Mouse (Mus musculus): Measurements from ENCODE around the gene Gm32802. TPM values are rescaled to one million over a fixed set of nuclear protein-coding genes. Genes with fewer than 3 reads are reported as not detected.
"Not testable (repeated sequence)": the region's sequence is repeated elsewhere in the genome, so short reads cannot be mapped to it uniquely, and the experiment has no call there.

Gene Gm32802
- polyA plus RNA-seq, 1 experiment, result not detected

GRCm38 (mm10) chr10:118283016-118283415, 24.5 kb downstream of the Gm32802 start:
- DNase-seq; H3K4me3 ChIP-seq (ENCODE audit: control insufficient read depth, insufficient read depth, low read length); H3K27ac ChIP-seq (ENCODE audit: control insufficient read depth, insufficient read depth, low read length); H3K4me1 ChIP-seq (replicated peaks; ENCODE audit: control insufficient read depth, insufficient read depth, low read length); H3K36me3 ChIP-seq (ENCODE audit: control insufficient read depth, insufficient read depth, low read length); H3K27me3 ChIP-seq (ENCODE audit: control insufficient read depth, insufficient read depth, low read length): not testable (repeated sequence)
- WGBS, result 28% methylated on average over 3 of the region's 5 CpGs

DNA sequence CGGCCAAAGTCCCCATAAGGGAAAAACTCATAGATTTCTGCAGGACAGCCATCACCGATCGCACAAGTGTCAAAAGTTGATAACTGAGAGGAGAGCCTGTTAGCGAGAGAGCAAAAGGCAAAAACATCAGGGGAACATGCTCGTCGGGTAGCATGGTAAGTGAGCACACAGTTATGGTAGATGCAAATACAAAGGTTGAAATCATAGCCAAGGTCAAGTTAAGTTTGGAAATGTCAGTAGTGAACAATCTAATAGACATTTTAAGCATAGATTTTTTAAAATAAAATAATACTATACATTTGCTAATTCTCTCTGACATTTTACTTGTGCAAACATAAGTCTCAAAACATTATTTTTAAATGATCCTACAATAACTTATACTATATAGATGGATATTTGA, 36.5 kb downstream of the Gm32802 start, which contains the start of gene Iltifb:
Iltifb (minus strand) TSS at position 101 of the 400 bp plus-strand sequence.
- Histone ChIP-seq H3K4me3 (ENCODE audit: control insufficient read depth, insufficient read depth, low read length) (no peak within 1 kb of the TSS), H3K27me3 (ENCODE audit: control insufficient read depth, insufficient read depth, low read length) (no peaks in the 10 kb centered on the region), H3K36me3 (ENCODE audit: control insufficient read depth, insufficient read depth, low read length) (no peaks in the 10 kb centered on the region), H3K4me1 (replicated peaks; ENCODE audit: control insufficient read depth, insufficient read depth, low read length) (no peaks in the 10 kb centered on the region), H3K27ac (ENCODE audit: control insufficient read depth, insufficient read depth, low read length) (no peak within 1 kb of the TSS)
- TF ChIP-seq POLR2A (IDR thresholded peaks at IDR 0.05; ENCODE audit: control insufficient read depth, extremely low read depth, insufficient read depth, low read length, poor library complexity) (no peak), CTCF (IDR thresholded peaks at IDR 0.05; ENCODE audit: borderline replicate concordance, control insufficient read depth, extremely low read depth, insufficient read depth, low read length, poor library complexity) (no peak)
- no peak for DNase-seq
- 94% methylated on average over 6 of the region's 6 CpGs for WGBS

- H3K4me1 ChIP-seq (replicated peaks; ENCODE audit: control insufficient read depth, insufficient read depth, low read length); H3K27me3 ChIP-seq (ENCODE audit: control insufficient read depth, insufficient read depth, low read length); DNase-seq; H3K27ac ChIP-seq (ENCODE audit: control insufficient read depth, insufficient read depth, low read length); H3K36me3 ChIP-seq (ENCODE audit: control insufficient read depth, insufficient read depth, low read length); H3K4me3 ChIP-seq (ENCODE audit: control insufficient read depth, insufficient read depth, low read length): not testable (repeated sequence)
- WGBS, result 52% methylated on average over 2 of the region's 2 CpGs
Observed at GRCm38 (mm10) chr10:118302133-118302532, 43.6 kb downstream of the Gm32802 start.

Other genes starting within 250 kb of the Gm32802 start
- 23.3 and 34.8 TPM in 2 replicates for gene Mdm1, start 116.9 kb upstream of the Gm32802 start, polyA plus RNA-seq (2012; rRNA removed)
- gene Il22, start 53.7 kb upstream of the Gm32802 start, polyA plus RNA-seq (2012; rRNA removed), result 0.20 TPM in 1 of 2 replicates, not detected in the other
- gene Gm32717, start 17.9 kb upstream of the Gm32802 start, polyA plus RNA-seq (2012; rRNA removed), result not detected in 2 replicates
- gene Iltifb, start 36.4 kb downstream of the Gm32802 start, polyA plus RNA-seq (2012; rRNA removed), result not detected in 2 replicates
- not detected in 2 replicates for gene Gm9040, start 68.3 kb downstream of the Gm32802 start, polyA plus RNA-seq (2012; rRNA removed)
- gene Gm9044, start 73.7 kb downstream of the Gm32802 start, polyA plus RNA-seq (2012; rRNA removed), result not detected in 2 replicates
- 0.05 TPM in 1 of 2 replicates, not detected in the other for gene Gm9045, start 79.1 kb downstream of the Gm32802 start, polyA plus RNA-seq (2012; rRNA removed)
- gene Gm9046, start 84.6 kb downstream of the Gm32802 start, polyA plus RNA-seq (2012; rRNA removed), result not detected in 2 replicates
- gene Gm9048, start 90.0 kb downstream of the Gm32802 start, polyA plus RNA-seq (2012; rRNA removed), result not detected in 2 replicates
- 0.05 TPM in 1 of 2 replicates, not detected in the other for gene Gm9049, start 95.4 kb downstream of the Gm32802 start, polyA plus RNA-seq (2012; rRNA removed)
- 0.24 TPM in 1 of 2 replicates, not detected in the other for gene Ifng, start 182.4 kb downstream of the Gm32802 start, polyA plus RNA-seq (2012; rRNA removed)

All from thymus, adult 2 months (tissue).